Mouse (Mus musculus) adrenal gland, adult 18-20 months (tissue): ENCODE results near the gene Gm20772. TPM values are rescaled to one million over a fixed set of nuclear protein-coding genes. Genes with fewer than 3 reads are reported as not detected.
"Not testable (repeated sequence)": the region's sequence is repeated elsewhere in the genome, so short reads cannot be mapped to it uniquely, and the experiment has no call there.

Experiments
- DNase-seq, 2 experiments: peaks; one replicate each; pipeline ENCODE4 v3.0.0; 2021 to 2022; ENCODE audit warnings: low spot score in 2 of 2
- long read RNA-seq, 2 experiments: library from polyadenylated mRNA; stranded (forward); transcript quantifications; one replicate each; pipeline ENCODE4 v2.0.0; 2021
- total RNA-seq, 2 experiments: library from RNA; stranded (reverse); gene quantifications; 1 replicate in 1 of 2; 2 replicates in 1 of 2; pipeline ENCODE4 v1.2.3; 2021

Gm20772 gene
- total RNA-seq, result not detected
- long read RNA-seq, experiment 1, result 0 reads
- long read RNA-seq, experiment 2, result 0 reads

DNA sequence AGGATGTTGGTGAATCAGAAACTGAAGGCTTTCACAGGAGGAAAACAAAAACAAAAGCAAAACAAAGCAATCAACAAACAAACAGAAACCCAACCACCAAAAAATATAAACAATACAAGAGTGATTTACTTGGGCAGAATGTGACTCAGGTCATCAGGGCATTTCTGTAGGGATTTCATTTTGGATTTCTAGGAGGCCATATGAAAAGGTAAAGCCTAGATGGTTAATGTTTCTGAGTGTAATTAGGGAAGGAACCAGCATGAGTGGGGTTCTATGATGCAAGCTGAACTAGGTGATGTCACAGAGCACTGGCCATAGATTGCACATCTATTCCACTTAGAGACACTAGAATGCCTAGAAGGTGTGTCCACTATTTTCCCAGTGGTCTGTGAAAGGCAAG lies at the start of gene Gm20772, which contains the start of gene Gm20831:
Gene Gm20772, plus strand, starts transcription at position 301 of the 400 bp plus-strand sequence.
Gene Gm20831, plus strand, starts transcription at position 301 of the 400 bp plus-strand sequence.
- DNase-seq, result not testable (repeated sequence)

DNA sequence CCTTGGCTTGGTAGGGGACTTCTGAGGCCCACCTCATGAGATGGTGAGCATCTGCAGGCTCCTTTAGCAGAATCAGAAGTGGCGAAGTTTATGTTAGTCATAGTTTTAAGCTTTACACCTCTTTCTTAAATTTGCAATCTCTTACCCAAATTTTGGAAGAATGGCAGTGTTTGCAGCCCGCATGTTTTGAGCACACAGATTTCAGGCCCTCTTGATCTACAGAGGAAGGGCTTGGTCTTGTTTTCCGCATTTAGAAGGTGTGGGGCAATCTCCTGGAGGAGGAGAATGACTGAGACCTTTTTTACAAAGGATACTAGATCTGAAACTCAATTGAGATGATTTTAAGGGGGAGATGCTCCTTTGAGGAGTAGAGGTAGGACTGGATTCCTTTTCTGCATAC lies 28.4 kb upstream of the Gm20772 start, which contains the start of gene Gm21904:
Gene Gm21904, minus strand, starts transcription at position 101 of the 400 bp plus-strand sequence.
- DNase-seq, result not testable (repeated sequence)

Other genes with a start within 250 kb of the Gm20772 start
- gene Gm21904, start 28.5 kb upstream of the Gm20772 start, total RNA-seq, result not detected
- gene Gm20831, start within 50 bp of the Gm20772 start, total RNA-seq, result not detected
- gene Srsy, start 62.6 kb downstream of the Gm20772 start, total RNA-seq, result not detected
- not detected for gene Gm21764, start 187.1 kb downstream of the Gm20772 start, total RNA-seq
- not detected for gene Ssty1, start 214.4 kb downstream of the Gm20772 start, total RNA-seq